Mouse (Mus musculus) heart, adult 2 months (tissue): ENCODE measurements around the gene Rdh7.

ENCODE experiments used
- CTCF ChIP-seq: fragments of 200-600 bp; IDR thresholded peaks from 2 replicates; pipeline ENCODE4 v1.8.1; 2022; ENCODE audit warnings: antibody characterized with exemption, mild to moderate bottlenecking, moderate library complexity
- POLR2A ChIP-seq: fragments of 200-500 bp; IDR thresholded peaks from 2 replicates; pipeline ENCODE4 v1.6.1; 2011; ENCODE audit warnings: mild to moderate bottlenecking, low read depth, low read length, control low read depth; ENCODE audit not compliant: insufficient read depth

GRCm38 (mm10) chr10:127835292-127835691 is 53.3 kb downstream of the Rdh7 start:
- TF ChIP-seq CTCF (no peak), POLR2A (no peak)
